Mouse (Mus musculus): ENCODE measurements around the gene Armc8.

Armc8 gene

GRCm38 (mm10) chr9:99441647-99442433 lies 126.9 kb downstream of the Armc8 start:
- DNase-seq: no peak

GRCm38 (mm10) chr9:99440941-99441340 lies 127.8 kb downstream of the Armc8 start:
- DNase-seq: no peak

GRCm38 (mm10) chr9:99439064-99439463 lies 129.6 kb downstream of the Armc8 start:
- no peak for DNase-seq

GRCm38 (mm10) chr9:99437781-99438565 lies 130.7 kb downstream of the Armc8 start:
- no peak for DNase-seq

GRCm38 (mm10) chr9:99437031-99437764 lies 131.5 kb downstream of the Armc8 start, which contains the start of gene Mras:
Gene Mras, minus strand, starts transcription at chr9:99437381.
- no peak for DNase-seq

GRCm38 (mm10) chr9:99436182-99437030 lies 132.3 kb downstream of the Armc8 start:
- peak; percentile 84 for DNase-seq

GRCm38 (mm10) chr9:99435619-99436181 lies 133.0 kb downstream of the Armc8 start:
- DNase-seq: peak; percentile 72

- DNase-seq: no peak
These were observed 133.6 kb downstream of the Armc8 start for GRCm38 (mm10) chr9:99434892-99435618.

GRCm38 (mm10) chr9:99432478-99432877 lies 136.2 kb downstream of the Armc8 start:
- no peak for DNase-seq

GRCm38 (mm10) chr9:99431963-99432362 lies 136.7 kb downstream of the Armc8 start:
- peak; percentile 67 for DNase-seq

- no peak for DNase-seq
These were observed 137.4 kb downstream of the Armc8 start for GRCm38 (mm10) chr9:99431346-99431745.

GRCm38 (mm10) chr9:99430806-99431205 lies 137.9 kb downstream of the Armc8 start:
- DNase-seq: no peak

- no peak for DNase-seq
These were observed 138.9 kb downstream of the Armc8 start for GRCm38 (mm10) chr9:99429845-99430244.

- no peak for DNase-seq
These were observed 139.9 kb downstream of the Armc8 start for GRCm38 (mm10) chr9:99428601-99429331.
